Mouse (Mus musculus) myocyte (in vitro differentiated cells): Measurements from ENCODE around the gene Sult2b1.

Experiments
- CEBPB ChIP-seq: IDR thresholded peaks from 2 replicates; pipeline ENCODE4 v1.6.1; 2011; ENCODE audit warnings: mild to moderate bottlenecking, moderate library complexity; ENCODE audit not compliant: poor library complexity, insufficient read depth, severe bottlenecking
- E2F4 ChIP-seq: IDR thresholded peaks from one replicate; pipeline ENCODE4 v1.6.1; 2011; ENCODE audit warnings: mild to moderate bottlenecking, control low read depth, moderate library complexity; ENCODE audit not compliant: insufficient read depth
- MAX ChIP-seq: IDR thresholded peaks from one replicate; pipeline ENCODE4 v1.6.1; 2011; ENCODE audit warnings: low read depth, mild to moderate bottlenecking, control low read depth
- MYOG ChIP-seq, 3 experiments: IDR thresholded peaks; one replicate each; pipeline ENCODE4 v1.6.1; 2011; ENCODE audit warnings: control low read depth in 2 of 3, low read depth in 2 of 3, mild to moderate bottlenecking in 2 of 3; ENCODE audit not compliant: insufficient read length in 2 of 3, control insufficient read depth in 1 of 3, insufficient read depth in 1 of 3
- POLR2A ChIP-seq: IDR thresholded peaks from one replicate; pipeline ENCODE4 v1.6.1; 2011; ENCODE audit warnings: low read depth, mild to moderate bottlenecking, control low read depth, moderate library complexity; ENCODE audit not compliant: insufficient read length
- POLR2AphosphoS2 ChIP-seq: IDR thresholded peaks from one replicate; pipeline ENCODE4 v1.6.1; 2011; ENCODE audit warnings: low read depth, control low read depth; ENCODE audit not compliant: insufficient read length
- TCF12 ChIP-seq: IDR thresholded peaks from one replicate; pipeline ENCODE4 v1.6.1; 2011; ENCODE audit warnings: mild to moderate bottlenecking, control low read depth; ENCODE audit not compliant: poor library complexity, insufficient read depth, severe bottlenecking
- USF1 ChIP-seq: IDR thresholded peaks from one replicate; pipeline ENCODE4 v1.6.1; 2011; ENCODE audit warnings: low read depth, mild to moderate bottlenecking, control low read depth, moderate library complexity

DNA sequence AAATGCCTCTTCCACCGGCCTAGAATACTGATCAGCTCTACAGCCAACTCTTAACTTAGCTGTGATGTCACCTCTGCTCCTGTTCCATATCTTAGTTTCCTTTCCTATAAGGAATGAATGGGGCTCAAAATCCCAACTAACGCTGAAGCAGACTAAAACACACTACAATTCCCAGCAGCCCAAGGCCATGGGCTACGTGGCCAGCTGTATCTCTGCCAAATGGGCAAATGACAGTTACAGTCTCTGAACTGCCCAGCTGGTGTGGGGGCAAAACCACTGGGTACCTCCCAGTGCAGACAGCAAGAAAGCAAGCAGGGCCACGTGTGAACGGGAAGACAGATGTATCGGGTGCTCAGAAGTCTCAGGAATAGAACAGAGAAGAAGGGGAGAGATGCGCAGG is 42.2 kb upstream of the Sult2b1 start:
- TF ChIP-seq TCF12, result no peak
- TF ChIP-seq POLR2A, result no peak
- TF ChIP-seq MAX, result no peak
- TF ChIP-seq CEBPB, result no peak
- no peak for TF ChIP-seq POLR2AphosphoS2
- TF ChIP-seq E2F4, result no peak
- no peak for TF ChIP-seq MYOG (IDR thresholded peaks at IDR 0.05; ENCODE audit: control insufficient read depth in 1 of 3, insufficient read depth in 1 of 3, insufficient read length in 2 of 3, low read depth in 2 of 3)
- TF ChIP-seq USF1, result no peak
